Mouse (Mus musculus) embryonic fibroblast, embryonic 13.5 days (primary cell): ENCODE measurements around the gene Ccdc116. TPM values are rescaled to one million over a fixed set of nuclear protein-coding genes. Genes with fewer than 3 reads are reported as not detected.
"Not testable (repeated sequence)": the region's sequence is repeated elsewhere in the genome, so short reads cannot be mapped to it uniquely, and the experiment has no call there.

Experiments used
- H3K27ac ChIP-seq: 2 replicates; pipeline ENCODE4 v1.5.1; 2012; ENCODE audit warnings: low read length, control low read depth, inconsistent platforms; ENCODE audit not compliant: insufficient read depth
- H3K4me1 ChIP-seq: 2 replicates; pipeline ENCODE4 v1.6.1; 2011; ENCODE audit warnings: low read length; ENCODE audit not compliant: control insufficient read depth, insufficient read depth
- H3K4me3 ChIP-seq: 2 replicates; pipeline ENCODE4 v1.5.1; 2011; ENCODE audit warnings: mild to moderate bottlenecking, control low read depth, low read length; ENCODE audit not compliant: insufficient read depth
- CTCF ChIP-seq: IDR thresholded peaks from 2 replicates; pipeline ENCODE4 v1.5.1; 2011; ENCODE audit warnings: mild to moderate bottlenecking, control low read depth, low read length, moderate library complexity, borderline replicate concordance; ENCODE audit not compliant: insufficient read depth
- POLR2A ChIP-seq: IDR thresholded peaks from 2 replicates; pipeline ENCODE4 v1.6.1; 2011; ENCODE audit warnings: low read depth, mild to moderate bottlenecking, control low read depth, low read length, moderate library complexity
- polyA plus RNA-seq: library from polyadenylated mRNA; stranded (reverse); fragments of >200 nt; gene quantifications from 2 replicates; pipeline ENCODE4 v1.2.4, GENCODE M21; 2011; ENCODE audit warnings: low read depth; ENCODE audit not compliant: missing spikeins, insufficient read length

Gene Ccdc116
- 0.97 and 1.6 TPM in 2 replicates for polyA plus RNA-seq

DNA sequence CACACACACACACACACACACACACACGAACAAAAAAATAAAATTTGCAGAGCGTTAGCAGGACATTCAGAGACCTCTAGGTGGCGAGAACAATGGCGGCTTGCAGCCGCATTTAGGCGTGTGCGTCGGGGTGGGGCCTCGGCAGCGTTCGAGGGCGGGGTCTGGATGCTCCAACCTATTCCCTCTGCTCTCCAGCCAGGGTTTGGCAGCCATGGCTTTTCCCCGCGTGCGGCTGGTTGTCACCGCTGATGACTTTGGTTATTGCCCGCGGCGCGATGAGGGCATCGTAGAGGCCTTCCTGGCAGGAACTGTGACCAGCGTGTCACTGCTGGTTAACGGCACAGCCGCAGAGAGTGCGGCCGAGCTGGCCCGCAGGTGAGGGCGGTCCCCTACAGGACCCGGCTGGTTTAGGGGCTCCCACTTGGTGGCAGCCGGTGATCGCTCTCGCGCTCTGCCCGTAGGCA lies at the start of gene Ccdc116:
Gene Ccdc116 (minus strand): TSS at position 458 of the 464 bp plus-strand sequence.
- TF ChIP-seq CTCF (0 out of 2 replicates have a peak, but pooled peaks have one; percentile 13), POLR2A (peak; percentile 60)
- no peaks in the 10 kb centered on the region for H3K4me1 ChIP-seq
- no peak within 1 kb of the TSS for H3K27ac ChIP-seq
- peak within 1 kb of the TSS; percentile 72 for H3K4me3 ChIP-seq

DNA sequence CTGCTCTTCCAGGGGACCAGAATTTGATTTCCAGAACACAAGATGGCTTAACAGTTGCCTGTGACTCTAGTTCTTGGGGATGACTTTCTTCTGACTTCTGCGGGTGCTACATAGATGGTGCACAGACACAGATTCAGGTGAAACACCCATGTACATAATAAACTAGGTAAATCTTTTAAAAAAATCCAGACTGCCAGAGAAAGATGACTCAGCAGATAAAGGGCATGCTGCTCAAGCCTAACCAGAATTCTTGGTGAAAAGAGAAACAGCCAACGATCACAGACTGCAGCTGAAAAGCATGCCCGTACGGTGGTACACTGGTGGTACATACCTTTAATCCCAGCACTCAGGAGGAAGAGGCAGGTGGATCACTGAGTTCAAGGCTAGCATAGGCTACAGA lies 46.8 kb upstream of the Ccdc116 start:
- Histone ChIP-seq H3K4me1 (peaks cover 2% of the 10 kb centered on the region; the same call in 1 of the 2 replicates), H3K4me3 (no peak overlapping the region), H3K27ac (no peak overlapping the region)
- TF ChIP-seq CTCF, result no peak

DNA sequence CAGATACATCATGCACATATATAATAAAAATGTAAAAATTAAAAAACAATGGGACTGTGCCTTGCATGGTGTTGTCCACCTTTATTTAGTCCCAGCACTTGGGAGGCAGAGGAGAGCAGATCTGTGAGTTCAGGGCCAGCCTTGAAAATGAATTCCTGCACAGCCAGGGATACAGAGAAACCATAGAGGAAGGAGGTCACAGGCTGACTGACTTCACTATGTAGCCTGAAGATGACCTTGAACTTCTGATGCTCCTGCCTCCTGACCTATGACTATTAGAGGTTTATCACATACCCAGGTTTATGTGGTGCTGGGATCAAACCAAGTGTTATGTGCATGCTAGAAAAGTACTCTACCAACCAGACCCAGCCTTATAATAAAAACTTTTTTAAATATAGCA lies 38.4 kb upstream of the Ccdc116 start:
- TF ChIP-seq POLR2A (no peak), CTCF (no peak)
- Histone ChIP-seq H3K4me3 (no peak overlapping the region), H3K27ac (no peak overlapping the region), H3K4me1 (no peaks in the 10 kb centered on the region; the same call in 1 of the 2 replicates)

DNA sequence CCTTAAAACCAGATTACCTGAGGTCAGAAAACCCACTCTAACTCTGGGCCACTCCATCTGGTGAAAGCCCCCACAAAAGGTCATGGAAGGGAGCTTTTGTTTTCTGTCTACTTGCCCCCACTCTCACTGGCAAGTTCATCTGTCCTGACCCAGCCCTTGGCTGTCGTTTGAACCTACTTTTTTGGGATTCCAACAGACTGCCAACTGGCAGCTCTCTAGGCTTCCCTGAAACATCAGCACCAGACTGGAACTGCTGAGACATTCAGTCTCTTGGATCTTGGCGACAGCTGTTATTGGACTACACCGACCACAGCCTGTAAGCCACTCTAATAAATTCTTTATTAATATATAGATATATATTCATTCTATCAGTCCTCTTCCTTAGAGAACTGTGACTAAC lies 36.0 kb upstream of the Ccdc116 start:
- Histone ChIP-seq H3K4me3 (no peak overlapping the region), H3K27ac (no peak overlapping the region), H3K4me1 (no peaks in the 10 kb centered on the region; the same call in 1 of the 2 replicates)
- TF ChIP-seq CTCF, result no peak
- TF ChIP-seq POLR2A, result no peak

DNA sequence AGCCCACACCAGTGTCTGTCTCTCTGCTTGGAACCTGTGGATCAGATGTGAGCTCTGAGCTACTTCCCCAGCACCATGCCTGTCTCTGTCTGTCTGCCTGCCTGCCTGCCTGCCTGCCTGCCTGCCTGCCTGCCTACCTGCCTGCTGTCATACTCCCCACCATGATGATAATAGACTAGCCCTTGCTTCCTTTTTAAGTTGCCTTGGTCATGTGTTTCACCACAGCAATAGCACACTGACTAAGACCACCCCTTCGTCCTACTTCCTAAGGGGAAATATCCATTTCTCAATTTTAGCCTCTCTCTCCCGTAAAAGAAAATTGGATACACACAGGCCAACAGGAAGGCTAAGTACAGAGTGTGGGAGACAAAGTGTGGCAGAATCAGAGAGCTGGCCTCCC lies 35.1 kb upstream of the Ccdc116 start:
- TF ChIP-seq CTCF, result no peak

DNA sequence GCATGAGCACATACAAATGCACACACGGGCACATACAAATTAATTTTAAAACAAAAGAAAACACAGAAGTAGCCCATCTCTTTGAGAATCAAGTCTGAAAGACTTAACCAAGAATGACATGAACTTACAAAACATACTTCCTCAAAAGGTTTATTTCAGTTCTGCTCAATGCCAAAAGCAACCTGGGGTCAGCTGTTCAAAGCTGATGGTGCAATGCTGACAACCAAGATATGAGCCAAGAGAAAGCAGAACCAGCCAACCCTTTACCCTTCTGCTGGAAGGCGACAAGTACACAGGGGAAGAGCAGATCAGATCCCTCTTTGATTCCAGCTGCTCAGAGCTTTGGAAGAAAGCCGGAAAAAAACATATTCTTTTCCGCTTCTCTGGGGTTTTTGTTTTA lies 34.4 kb upstream of the Ccdc116 start:
- no peaks in the 10 kb centered on the region for H3K4me1 ChIP-seq
- H3K27ac ChIP-seq, result no peak overlapping the region
- H3K4me3 ChIP-seq, result no peak overlapping the region
- TF ChIP-seq CTCF, result no peak
- TF ChIP-seq POLR2A, result no peak

More for the DNA sequence above, 35.1 kb upstream of the Ccdc116 start:
- Histone ChIP-seq H3K27ac (no peak overlapping the region), H3K4me1 (no peaks in the 10 kb centered on the region), H3K4me3 (no peak overlapping the region)

DNA sequence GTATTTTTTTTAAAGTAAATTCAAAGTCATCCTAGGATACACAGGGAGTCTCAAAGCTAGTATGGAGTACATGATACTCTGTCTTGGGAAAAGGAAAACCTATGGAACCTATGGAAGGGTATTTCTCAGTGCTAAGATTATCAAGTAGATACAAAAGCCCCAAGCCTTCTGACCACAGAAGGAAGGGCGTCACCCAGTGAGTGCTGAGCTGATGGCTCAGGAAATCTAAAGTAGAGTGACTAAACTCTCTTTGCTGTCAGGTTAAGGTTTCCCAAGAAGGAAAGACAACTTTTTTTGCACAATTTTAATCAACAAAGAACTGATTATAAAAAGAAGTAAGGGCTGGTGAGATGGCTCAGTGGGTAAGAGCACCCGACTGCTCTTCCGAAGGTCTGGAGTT lies 32.7 kb upstream of the Ccdc116 start:
- Histone ChIP-seq H3K4me3 (no peak overlapping the region), H3K4me1 (no peaks in the 10 kb centered on the region), H3K27ac (no peak overlapping the region)
- TF ChIP-seq CTCF, result no peak
- no peak for TF ChIP-seq POLR2A

DNA sequence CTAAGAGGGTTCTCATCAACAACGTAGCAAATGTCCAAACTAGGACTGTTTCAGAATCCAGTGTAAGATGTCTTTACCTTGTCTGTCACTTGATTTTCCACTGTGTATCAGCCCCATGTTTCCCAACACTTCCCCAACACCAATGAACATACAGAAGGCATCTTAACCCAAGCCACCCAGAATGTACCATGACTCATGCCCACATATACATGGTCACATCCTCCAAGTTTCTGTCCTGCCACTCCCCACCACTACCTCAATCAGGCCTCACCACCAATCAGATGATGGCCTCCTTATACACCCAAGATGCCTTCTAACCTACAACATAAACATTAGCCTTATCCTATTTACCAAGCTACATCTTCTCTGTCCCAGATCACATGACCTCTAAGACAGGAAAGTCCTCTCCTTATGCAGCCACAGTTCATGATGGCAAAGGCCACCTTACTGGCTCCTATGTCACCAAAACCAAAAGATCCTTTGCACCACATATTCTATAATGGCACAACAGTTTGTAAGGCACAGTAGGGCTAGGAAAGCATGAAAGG lies 30.7 kb upstream of the Ccdc116 start:
- H3K4me3 ChIP-seq, result no peak overlapping the region
- no peaks in the 10 kb centered on the region for H3K4me1 ChIP-seq
- TF ChIP-seq CTCF (no peak), POLR2A (no peak)
- no peak overlapping the region for H3K27ac ChIP-seq

DNA sequence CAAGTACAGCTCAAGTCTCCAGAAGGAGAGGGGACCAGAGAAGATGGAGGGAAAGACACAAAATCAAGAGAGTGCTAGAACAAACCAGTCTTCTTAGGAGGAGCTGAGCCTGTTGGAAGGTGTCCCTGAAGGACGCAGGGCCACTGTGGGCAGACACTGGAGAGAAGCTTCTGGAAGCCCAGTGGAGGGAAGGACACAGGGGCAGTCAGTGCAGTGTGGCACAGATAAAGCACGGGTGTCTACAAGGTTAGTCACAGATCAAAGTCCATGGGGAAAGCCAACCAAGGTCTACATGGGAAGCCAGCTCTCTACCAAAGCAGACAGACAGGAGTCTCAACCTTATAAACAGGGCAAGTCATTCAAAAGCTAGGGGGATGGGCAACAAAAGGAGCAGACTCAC lies 28.7 kb upstream of the Ccdc116 start:
- H3K4me1 ChIP-seq, result no peaks in the 10 kb centered on the region

DNA sequence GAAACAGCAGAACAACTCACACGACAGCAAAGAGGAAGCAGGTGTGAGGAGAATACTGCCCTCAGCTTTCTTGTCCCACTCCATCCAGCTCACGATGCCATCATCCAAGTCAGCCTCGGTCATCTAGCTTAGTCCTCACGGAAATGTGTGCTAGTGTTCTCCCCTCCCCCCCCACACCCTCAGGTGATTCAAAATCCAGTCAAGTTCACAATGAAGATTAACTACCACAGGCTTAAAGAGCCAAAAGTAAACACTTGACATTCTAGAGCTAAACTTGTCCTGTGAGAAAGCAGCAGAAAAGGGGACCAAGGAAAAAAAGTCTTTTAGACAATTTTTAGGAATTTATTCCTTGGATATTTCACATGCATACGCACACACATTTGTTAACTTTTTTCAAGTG lies 21.0 kb upstream of the Ccdc116 start:
- no peak for TF ChIP-seq CTCF
- TF ChIP-seq POLR2A, result no peak
- H3K4me1 ChIP-seq, result no peaks in the 10 kb centered on the region
- H3K4me3 ChIP-seq, result no peak overlapping the region
- no peak overlapping the region for H3K27ac ChIP-seq

More for the DNA sequence above, 28.7 kb upstream of the Ccdc116 start:
- no peak for TF ChIP-seq CTCF
- no peak for TF ChIP-seq POLR2A
- Histone ChIP-seq H3K4me3 (no peak overlapping the region), H3K27ac (no peak overlapping the region)

DNA sequence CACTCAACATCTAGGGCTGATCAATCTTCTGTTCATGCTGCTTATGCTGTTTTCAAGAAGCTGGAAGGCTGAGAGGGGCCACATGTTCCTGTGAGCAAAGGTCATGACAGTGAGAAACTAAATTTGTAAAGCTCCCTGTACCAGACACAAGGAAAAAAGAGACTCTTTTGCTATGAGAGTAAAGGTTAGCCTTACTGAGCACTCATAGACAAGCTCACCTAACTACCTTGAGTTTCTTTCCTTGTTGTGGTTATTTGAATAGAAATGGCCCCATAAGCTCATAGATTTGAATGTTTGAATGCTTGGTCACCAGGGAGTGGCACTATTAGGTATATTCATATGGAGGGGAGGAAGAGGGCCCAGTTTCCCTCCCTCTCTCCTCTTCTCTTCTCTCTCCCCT lies 20.1 kb upstream of the Ccdc116 start:
- TF ChIP-seq POLR2A, result no peak
- TF ChIP-seq CTCF, result no peak
- H3K27ac ChIP-seq, result no peak overlapping the region
- H3K4me1 ChIP-seq, result no peaks in the 10 kb centered on the region
- no peak overlapping the region for H3K4me3 ChIP-seq

DNA sequence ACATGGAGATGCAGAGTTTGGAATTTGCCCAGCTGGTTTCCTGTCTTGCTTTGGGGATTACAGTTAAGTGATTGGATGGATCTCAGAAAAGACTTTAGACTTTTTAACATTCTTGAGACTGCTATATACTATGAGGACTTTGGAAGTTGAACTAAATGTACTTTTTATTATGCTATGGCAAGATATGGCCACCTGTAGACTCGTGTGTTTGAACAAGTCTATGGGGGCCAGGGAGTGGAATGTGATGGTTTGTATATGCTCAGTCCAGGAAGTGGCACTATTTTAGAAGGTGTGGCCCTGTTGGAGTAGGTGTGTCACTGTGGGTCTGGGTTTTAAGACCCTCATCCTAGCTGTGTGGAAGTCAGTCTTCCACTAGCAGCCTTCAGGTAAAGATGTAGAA lies 18.4 kb upstream of the Ccdc116 start:
- not testable (repeated sequence) for H3K4me1 ChIP-seq, H3K27ac ChIP-seq, H3K4me3 ChIP-seq
